Mouse (Mus musculus): ENCODE data around the gene Fnbp1. TPM values are rescaled to one million over a fixed set of nuclear protein-coding genes. Genes with fewer than 3 reads are reported as not detected.
A peak's percentile ranks its signal among the peaks of the same experiment; 100 is the strongest.

Fnbp1 gene
- polyA plus RNA-seq, 2 experiments, result 25.6 to 40.8 TPM

DNA sequence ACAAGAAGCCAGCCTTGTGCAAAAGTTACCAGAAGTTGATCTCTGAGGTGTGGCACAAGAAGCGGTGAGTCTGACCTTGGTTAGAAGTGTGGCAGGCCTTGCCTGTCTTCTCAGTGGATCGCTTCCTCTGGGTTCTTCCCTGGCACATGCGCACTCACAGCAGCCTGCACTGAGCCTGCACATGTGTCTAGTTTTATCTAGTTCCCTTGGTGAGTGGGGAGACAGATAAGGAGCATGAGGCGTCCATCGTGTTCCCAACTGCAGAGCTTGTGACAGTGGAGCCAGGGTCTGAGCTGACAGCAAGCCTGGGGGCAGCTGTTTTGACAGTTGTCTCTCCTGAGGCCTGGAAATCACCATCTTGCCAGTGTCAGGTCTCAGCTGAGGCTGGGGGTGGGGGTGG lies 135.4 kb downstream of the Fnbp1 start:
- no peak overlapping the region for H3K9ac ChIP-seq (ENCODE audit: low read depth, low read length, severe bottlenecking)
- no peak for DNase-seq (ENCODE audit: low spot score)
- 79% methylated on average over 5 of the region's 5 CpGs for WGBS

GRCm38 (mm10) chr2:31005453-31005852 lies 136.4 kb downstream of the Fnbp1 start:
- Histone ChIP-seq H3K4me3 (replicated peaks; ENCODE audit: low read length) (no peak overlapping the region), H3K27ac (replicated peaks; ENCODE audit: low read depth, low read length) (no peak overlapping the region), H3K36me3 (ENCODE audit: control insufficient read depth, insufficient read depth, low read length) (peaks cover 50% of the 10 kb centered on the region), H3K4me2 (replicated peaks; ENCODE audit: low read depth, low read length, severe bottlenecking) (no peak overlapping the region), H3K9ac (ENCODE audit: low read depth, low read length, severe bottlenecking) (no peak overlapping the region), H3K27me3 (ENCODE audit: control insufficient read depth, insufficient read depth, low read length) (no peaks in the 10 kb centered on the region), H3K9me3 (ENCODE audit: control insufficient read depth, low read length) (no peaks in the 10 kb centered on the region), H3K4me1 (ENCODE audit: control insufficient read depth, insufficient read depth, low read length) (no peaks in the 10 kb centered on the region)
- no peak for TF ChIP-seq POLR2A (IDR thresholded peaks at IDR 0.05; ENCODE audit: borderline replicate concordance, extremely low read depth, insufficient read depth, insufficient read length)
- DNase-seq (ENCODE audit: low spot score) (no peak), ATAC-seq (ENCODE audit: low FRiP score, low read depth) (no peak)
- 56% methylated on average over 2 of the region's 2 CpGs for WGBS

More for the DNA sequence above, 135.4 kb downstream of the Fnbp1 start:
- H3K27ac ChIP-seq (replicated peaks; ENCODE audit: low read depth, low read length), result no peak overlapping the region; the same call in 1 of the 2 replicates
- no peaks in the 10 kb centered on the region for H3K27me3 ChIP-seq (ENCODE audit: control insufficient read depth, insufficient read depth, low read length)
- peaks cover 54% of the 10 kb centered on the region for H3K36me3 ChIP-seq (ENCODE audit: control insufficient read depth, insufficient read depth, low read length)
- H3K4me3 ChIP-seq (replicated peaks; ENCODE audit: low read length), result no peak overlapping the region
- TF ChIP-seq POLR2A (IDR thresholded peaks at IDR 0.05; ENCODE audit: borderline replicate concordance, extremely low read depth, insufficient read depth, insufficient read length), result no peak
- no peaks in the 10 kb centered on the region for H3K4me1 ChIP-seq (ENCODE audit: control insufficient read depth, insufficient read depth, low read length)
- H3K9me3 ChIP-seq (ENCODE audit: control insufficient read depth, low read length), result no peaks in the 10 kb centered on the region
- ATAC-seq (ENCODE audit: low FRiP score, low read depth), result peak; percentile 51; the same call in 1 of the 2 replicates
- no peak overlapping the region for H3K4me2 ChIP-seq (replicated peaks; ENCODE audit: low read depth, low read length, severe bottlenecking)

DNA sequence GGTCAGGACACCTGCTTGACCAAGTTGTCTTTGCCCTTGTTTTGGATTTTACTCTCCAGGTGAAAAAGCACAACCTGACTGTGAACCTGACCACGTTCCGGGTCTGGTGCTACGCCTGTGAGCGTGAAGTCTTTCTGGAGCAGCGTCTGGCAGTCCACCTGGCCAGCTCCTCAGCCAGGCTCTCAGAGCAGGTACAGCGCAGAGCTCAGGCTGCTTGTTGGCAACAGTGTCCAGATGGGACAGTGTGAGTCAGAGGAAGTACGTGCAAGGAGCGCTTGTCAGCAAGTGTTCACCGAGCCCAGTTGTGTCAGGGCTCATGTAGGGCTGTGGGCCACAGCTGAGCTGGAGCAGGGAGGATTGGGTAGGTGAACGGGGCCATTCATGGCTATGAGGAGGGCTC lies 139.0 kb downstream of the Fnbp1 start:
- TF ChIP-seq POLR2A (IDR thresholded peaks at IDR 0.05; ENCODE audit: borderline replicate concordance, extremely low read depth, insufficient read depth, insufficient read length), result no peak
- peaks cover 45% of the 10 kb centered on the region for H3K36me3 ChIP-seq (ENCODE audit: control insufficient read depth, insufficient read depth, low read length)

GRCm38 (mm10) chr2:30998443-30999260 lies 143.2 kb downstream of the Fnbp1 start:
- Histone ChIP-seq H3K4me1 (ENCODE audit: control insufficient read depth, insufficient read depth, low read length) (no peaks in the 10 kb centered on the region), H3K36me3 (ENCODE audit: control insufficient read depth, insufficient read depth, low read length) (peaks cover 23% of the 10 kb centered on the region), H3K9ac (ENCODE audit: low read depth, low read length, severe bottlenecking) (no peak overlapping the region), H3K27me3 (ENCODE audit: control insufficient read depth, insufficient read depth, low read length) (no peaks in the 10 kb centered on the region), H3K9me3 (ENCODE audit: control insufficient read depth, low read length) (no peaks in the 10 kb centered on the region), H3K27ac (replicated peaks; ENCODE audit: low read depth, low read length) (no peak overlapping the region), H3K4me2 (replicated peaks; ENCODE audit: low read depth, low read length, severe bottlenecking) (no peak overlapping the region), H3K4me3 (replicated peaks; ENCODE audit: low read length) (no peak overlapping the region)
- 31% methylated on average over 8 of the region's 8 CpGs for WGBS
- no peak for TF ChIP-seq POLR2A (IDR thresholded peaks at IDR 0.05; ENCODE audit: borderline replicate concordance, extremely low read depth, insufficient read depth, insufficient read length)
- DNase-seq (ENCODE audit: low spot score), result no peak
- ATAC-seq (ENCODE audit: low FRiP score, low read depth), result no peak

More for the DNA sequence above, 139.0 kb downstream of the Fnbp1 start:
- no peak overlapping the region for H3K27ac ChIP-seq (replicated peaks; ENCODE audit: low read depth, low read length)
- H3K4me3 ChIP-seq (replicated peaks; ENCODE audit: low read length), result no peak overlapping the region
- DNase-seq (ENCODE audit: low spot score) (no peak), ATAC-seq (ENCODE audit: low FRiP score, low read depth) (no peak)
- no peaks in the 10 kb centered on the region for H3K9me3 ChIP-seq (ENCODE audit: control insufficient read depth, low read length)
- H3K4me1 ChIP-seq (ENCODE audit: control insufficient read depth, insufficient read depth, low read length), result no peaks in the 10 kb centered on the region
- H3K4me2 ChIP-seq (replicated peaks; ENCODE audit: low read depth, low read length, severe bottlenecking), result no peak overlapping the region
- WGBS, result 91% methylated on average over 10 of the region's 10 CpGs
- H3K27me3 ChIP-seq (ENCODE audit: control insufficient read depth, insufficient read depth, low read length), result no peaks in the 10 kb centered on the region
- no peak overlapping the region for H3K9ac ChIP-seq (ENCODE audit: low read depth, low read length, severe bottlenecking)

GRCm38 (mm10) chr2:30995432-30995996 lies 146.3 kb downstream of the Fnbp1 start:
- no peak overlapping the region for H3K27ac ChIP-seq (replicated peaks; ENCODE audit: low read depth, low read length)
- peaks cover 4% of the 10 kb centered on the region for H3K36me3 ChIP-seq (ENCODE audit: control insufficient read depth, insufficient read depth, low read length)
- DNase-seq (ENCODE audit: low spot score), result no peak
- whole genome bisulfite sequencing, result 84% methylated on average over 11 of the region's 11 CpGs
- H3K9me3 ChIP-seq (ENCODE audit: control insufficient read depth, low read length), result no peaks in the 10 kb centered on the region
- H3K4me2 ChIP-seq (replicated peaks; ENCODE audit: low read depth, low read length, severe bottlenecking), result no peak overlapping the region
- no peaks in the 10 kb centered on the region for H3K4me1 ChIP-seq (ENCODE audit: control insufficient read depth, insufficient read depth, low read length)
- no peak overlapping the region for H3K9ac ChIP-seq (ENCODE audit: low read depth, low read length, severe bottlenecking)
- no peak for TF ChIP-seq POLR2A (IDR thresholded peaks at IDR 0.05; ENCODE audit: borderline replicate concordance, extremely low read depth, insufficient read depth, insufficient read length)
- no peak overlapping the region for H3K4me3 ChIP-seq (replicated peaks; ENCODE audit: low read length)
- no peaks in the 10 kb centered on the region for H3K27me3 ChIP-seq (ENCODE audit: control insufficient read depth, insufficient read depth, low read length)
- ATAC-seq (ENCODE audit: low FRiP score, low read depth), result no peak
